Mouse (Mus musculus) bone marrow, adult 2 months (tissue): Measurements from ENCODE around the gene Zfp811.
"Not testable (repeated sequence)": the region's sequence is repeated elsewhere in the genome, so short reads cannot be mapped to it uniquely, and the experiment has no call there.

ENCODE experiments used
- CTCF ChIP-seq: fragments of 200-500 bp; IDR thresholded peaks from 2 replicates; pipeline ENCODE4 v1.5.1; 2011; ENCODE audit warnings: low read length, control low read depth; ENCODE audit not compliant: control insufficient read depth, insufficient read depth
- POLR2A ChIP-seq: fragments of 200-500 bp; IDR thresholded peaks from 2 replicates; pipeline ENCODE4 v1.6.1; 2011; ENCODE audit warnings: low read depth, mild to moderate bottlenecking, control low read depth, low read length, borderline replicate concordance; ENCODE audit not compliant: control insufficient read depth

GRCm38 (mm10) chr17:32856713-32857112, 47.0 kb upstream of the Zfp811 start:
- not testable (repeated sequence) for TF ChIP-seq CTCF, POLR2A
